Mouse (Mus musculus) midbrain, embryonic 12.5 days (tissue): ENCODE measurements around the gene Ttc29. TPM values are rescaled to one million over a fixed set of nuclear protein-coding genes. Genes with fewer than 3 reads are reported as not detected.

Source experiments
- ATAC-seq: fragments of 200-750 bp; cut with Nextera tagmentation; 2 replicates; pipeline ENCODE4 v1.8.0; 2017; ENCODE audit warnings: low read depth, moderate TSS enrichment, moderate library complexity; ENCODE audit not compliant: low FRiP score
- H3K27ac ChIP-seq: fragments of 300-500 bp; sonication (generic); replicated peaks from 2 replicates; pipeline ENCODE4 v1.5.1; 2016; ENCODE audit warnings: mild to moderate bottlenecking
- H3K27me3 ChIP-seq: fragments of 300-500 bp; sonication (generic); 2 replicates; pipeline ENCODE4 v1.6.1; 2016; ENCODE audit warnings: mild to moderate bottlenecking
- H3K36me3 ChIP-seq: fragments of 300-500 bp; sonication (generic); 2 replicates; pipeline ENCODE4 v1.6.1; 2016
- H3K4me1 ChIP-seq: fragments of 300-500 bp; sonication (generic); 2 replicates; pipeline ENCODE4 v1.6.1; 2016
- H3K4me2 ChIP-seq: fragments of 300-500 bp; sonication (generic); replicated peaks from 2 replicates; pipeline ENCODE4 v1.6.1; 2016; ENCODE audit warnings: mild to moderate bottlenecking, moderate library complexity
- H3K4me3 ChIP-seq: fragments of 300-500 bp; sonication (generic); 2 replicates; pipeline ENCODE4 v1.5.1; 2016; ENCODE audit warnings: mild to moderate bottlenecking
- H3K9ac ChIP-seq: fragments of 300-500 bp; sonication (generic); replicated peaks from 2 replicates; pipeline ENCODE4 v1.6.1; 2016; ENCODE audit warnings: mild to moderate bottlenecking, moderate library complexity
- H3K9me3 ChIP-seq: fragments of 300-500 bp; sonication (generic); 2 replicates; pipeline ENCODE4 v1.6.1; 2016; ENCODE audit warnings: mild to moderate bottlenecking
- WGBS: fragments of 180-500 bp; shearing (Covaris S2); methylation state at CpG from one replicate; pipeline ENCODE4 v1.1.7; 2016; 5-methylcytosine and 5-hydroxymethylcytosine counted together
- polyA plus RNA-seq: library from polyadenylated mRNA; unstranded; fragments of >200 nt; fragmentation: Nextera tagmentation; extraction: Ambion mirVana; gene quantifications from 2 replicates; pipeline ENCODE4 v1.2.1, GENCODE M21; 2016

Gene Ttc29
- polyA plus RNA-seq, 1 experiment from 2014 or later, result not detected

DNA sequence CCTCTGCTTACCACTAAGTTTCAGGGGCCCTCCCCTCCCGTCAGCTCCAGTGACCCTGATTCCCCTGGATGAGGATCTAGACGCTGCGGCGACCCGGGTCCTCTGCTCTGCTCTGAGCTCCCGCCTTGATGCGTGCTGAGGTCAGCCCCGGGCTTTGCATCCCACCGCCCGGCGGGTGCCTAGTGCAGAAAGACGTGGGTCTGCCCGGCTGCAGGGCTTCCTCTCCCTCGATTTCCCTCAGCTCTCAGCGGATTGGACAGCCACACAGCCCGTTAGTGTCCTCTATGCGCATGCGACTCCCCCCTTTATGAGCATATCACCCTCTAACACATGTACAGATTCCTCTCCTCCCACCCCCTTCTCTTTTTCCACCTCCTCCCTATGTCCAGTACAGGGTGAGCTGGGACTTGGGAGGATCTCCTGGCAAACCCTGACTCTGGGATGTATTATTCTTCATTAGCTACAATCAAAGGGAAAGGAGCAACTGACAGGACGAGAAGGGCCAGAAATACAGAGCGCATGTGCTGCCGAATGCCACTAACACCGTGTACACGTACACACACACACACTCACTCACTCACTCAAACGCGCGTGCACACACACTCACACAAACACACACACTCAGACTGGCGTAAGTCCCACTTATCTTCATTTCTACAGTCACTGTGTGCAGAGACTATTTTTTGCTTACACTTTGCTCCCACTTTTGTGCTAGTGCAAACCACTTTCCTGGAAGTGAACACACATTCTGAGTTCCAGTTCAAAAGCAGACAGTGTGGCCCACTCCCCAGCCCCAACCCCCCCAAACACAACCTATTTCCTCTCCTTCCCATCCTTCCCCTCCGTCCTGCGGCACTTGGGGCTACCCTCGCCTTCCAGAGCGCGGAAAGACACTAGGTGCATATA, 224.3 kb downstream of the Ttc29 start:
- Histone ChIP-seq H3K4me3 (peak overlapping the region; percentile 50), H3K4me2 (peak overlapping the region; percentile 78), H3K9me3 (no peaks in the 10 kb centered on the region), H3K27me3 (peaks cover 86% of the 10 kb centered on the region), H3K27ac (peak overlapping the region; percentile 15; the same call in 1 of the 2 replicates), H3K4me1 (peaks cover 35% of the 10 kb centered on the region), H3K36me3 (no peaks in the 10 kb centered on the region), H3K9ac (no peak overlapping the region)
- whole genome bisulfite sequencing, result 2% methylated on average over 32 of the region's 32 CpGs
- peak; percentile 47 for ATAC-seq

DNA sequence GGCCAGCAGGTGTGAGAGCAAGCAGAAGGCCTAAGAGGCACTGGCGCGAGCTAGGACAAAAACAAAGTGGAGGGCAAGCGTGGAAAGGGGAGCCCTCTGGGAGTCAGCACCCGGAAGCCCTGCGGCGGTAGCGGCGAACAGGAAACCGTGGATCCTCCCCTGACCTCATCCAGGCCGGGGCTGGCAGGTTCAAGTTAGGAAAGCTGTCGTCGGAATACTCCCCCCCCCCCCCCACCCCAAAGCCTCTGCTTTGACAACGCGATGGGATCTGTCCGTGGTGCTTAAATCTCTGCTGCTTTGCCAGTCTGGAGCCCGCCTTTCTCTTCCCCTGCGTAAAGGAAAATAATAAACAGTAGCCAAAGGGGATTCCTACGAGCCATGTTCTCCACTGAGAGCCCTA, 225.0 kb downstream of the Ttc29 start:
- H3K36me3 ChIP-seq, result no peaks in the 10 kb centered on the region
- H3K4me1 ChIP-seq, result peaks cover 35% of the 10 kb centered on the region
- no peak overlapping the region for H3K27ac ChIP-seq
- peaks cover 83% of the 10 kb centered on the region for H3K27me3 ChIP-seq
- H3K9ac ChIP-seq, result no peak overlapping the region
- peak overlapping the region; percentile 78 for H3K4me2 ChIP-seq
- no peak for ATAC-seq
- H3K4me3 ChIP-seq, result peak overlapping the region; percentile 50
- under 1% methylated on average over 17 of the region's 18 CpGs for WGBS
- H3K9me3 ChIP-seq, result no peaks in the 10 kb centered on the region

DNA sequence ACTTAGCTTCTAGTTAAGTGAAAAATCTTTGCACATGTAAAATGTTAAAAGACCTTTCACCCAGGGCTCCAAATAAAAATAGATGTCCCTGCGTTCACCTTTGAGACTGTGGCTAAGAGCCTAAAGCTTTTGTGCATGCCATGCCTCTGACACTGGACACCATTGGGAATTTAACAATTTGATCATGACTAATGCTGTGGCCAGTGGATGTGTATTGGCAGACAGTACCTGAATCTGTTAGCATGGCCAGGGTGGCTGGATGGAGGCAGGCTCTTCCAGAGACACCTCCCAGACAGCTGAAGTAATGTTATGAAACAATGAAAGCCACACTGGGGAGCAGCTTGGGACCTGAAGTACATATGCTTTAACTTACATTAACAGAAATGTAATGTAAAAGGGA, 229.7 kb downstream of the Ttc29 start:
- Histone ChIP-seq H3K4me3 (no peak overlapping the region), H3K36me3 (no peaks in the 10 kb centered on the region), H3K27ac (no peak overlapping the region), H3K4me2 (no peak overlapping the region), H3K4me1 (0 out of 2 replicates have a peak, but pooled peaks cover 3% of the 10 kb centered on the region), H3K9ac (no peak overlapping the region), H3K27me3 (peaks cover 49% of the 10 kb centered on the region), H3K9me3 (no peaks in the 10 kb centered on the region)
- no peak for ATAC-seq
- 80% methylated on average over 1 of the region's 1 CpGs for WGBS

Other genes starting within 250 kb of the Ttc29 start
- gene Pou4f2, start 223.3 kb downstream of the Ttc29 start, polyA plus RNA-seq, result 3.8 and 4.0 TPM in 2 replicates